Mouse (Mus musculus): ENCODE results near the gene Gm11232. TPM values are rescaled to one million over a fixed set of nuclear protein-coding genes. Genes with fewer than 3 reads are reported as not detected.

Gene Gm11232
- total and polyA plus RNA-seq, 3 experiments, result not detected

GRCm38 (mm10) chr4:71727611-71728010, 30.2 kb downstream of the Gm11232 start:
- no peak for DNase-seq (ENCODE audit: low read depth, low spot score)
- no peak overlapping the region for H3K4me3 ChIP-seq (ENCODE audit: control insufficient read depth in 1 of 2, insufficient read depth in 1 of 2, low read depth in 2 of 2, low read length in 2 of 2)
- no peaks in the 10 kb centered on the region for H3K4me1 ChIP-seq (ENCODE audit: control insufficient read depth in 1 of 2, insufficient read depth in 2 of 2, low read length in 2 of 2)
- H3K27me3 ChIP-seq (ENCODE audit: control insufficient read depth in 1 of 2, insufficient read depth in 2 of 2, low read length in 2 of 2), result no peaks in the 10 kb centered on the region
- H3K9me3 ChIP-seq (replicated peaks; ENCODE audit: insufficient read depth, low read length), result no peaks in the 10 kb centered on the region
- no peaks in the 10 kb centered on the region for H3K79me2 ChIP-seq (ENCODE audit: control insufficient read depth, insufficient read depth, low read length, poor library complexity)
- H3K36me3 ChIP-seq (ENCODE audit: control insufficient read depth in 1 of 2, insufficient read depth in 2 of 2, low read length in 2 of 2), result no peaks in the 10 kb centered on the region
- H3K27ac ChIP-seq (ENCODE audit: control insufficient read depth, low read depth, low read length), result no peak overlapping the region
- no peak for TF ChIP-seq ZMIZ1 (IDR thresholded peaks at IDR 0.05; ENCODE audit: low read depth, low read length)
- no peak for TF ChIP-seq POLR2A (IDR thresholded peaks at IDR 0.05; ENCODE audit: control insufficient read depth in 1 of 2, insufficient read depth in 1 of 2, low read depth in 1 of 2, low read length in 2 of 2, poor library complexity in 1 of 2)
- no peak for TF ChIP-seq TCF12 (IDR thresholded peaks at IDR 0.05; ENCODE audit: low read depth, low read length)
- TF ChIP-seq POLR2AphosphoS5 (IDR thresholded peaks at IDR 0.05; ENCODE audit: borderline replicate concordance, low read depth, low read length), result no peak
- no peak for TF ChIP-seq GATA1 (IDR thresholded peaks at IDR 0.05; ENCODE audit: low read depth, low read length)
- TF ChIP-seq ZNF384 (IDR thresholded peaks at IDR 0.05; ENCODE audit: low read depth, low read length), result no peak
- TF ChIP-seq NRF1 (IDR thresholded peaks at IDR 0.05; ENCODE audit: insufficient read depth, low read depth, low read length, poor library complexity, severe bottlenecking), result no peak
- H3K9ac ChIP-seq (ENCODE audit: control insufficient read depth, low read depth, low read length, poor library complexity, severe bottlenecking), result no peak overlapping the region

DNA sequence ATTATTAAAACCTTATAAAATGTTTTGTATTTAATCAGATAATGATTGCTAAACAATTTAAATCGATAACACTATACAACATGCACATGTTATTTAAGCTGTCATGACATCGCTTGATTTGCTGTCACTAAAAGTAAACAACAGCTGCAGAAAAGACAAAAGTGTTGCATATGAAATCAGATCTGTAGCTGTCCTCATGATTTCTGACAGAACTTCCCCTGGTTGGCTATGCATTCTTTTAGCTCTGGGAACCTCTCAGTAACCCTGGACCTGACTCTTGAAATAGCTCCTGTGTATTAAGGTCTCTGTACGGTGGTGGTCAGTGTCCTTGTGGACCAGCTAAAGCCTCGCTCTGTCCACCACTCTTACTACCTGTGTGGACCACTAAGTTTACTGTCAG, 30.7 kb downstream of the Gm11232 start:
- H3K9me3 ChIP-seq (replicated peaks; ENCODE audit: insufficient read depth, low read length), result no peaks in the 10 kb centered on the region
- H3K79me2 ChIP-seq (ENCODE audit: control insufficient read depth, insufficient read depth, low read length, poor library complexity), result no peaks in the 10 kb centered on the region
- H3K4me1 ChIP-seq (ENCODE audit: control insufficient read depth in 1 of 2, insufficient read depth in 2 of 2, low read length in 2 of 2), result no peaks in the 10 kb centered on the region
- TF ChIP-seq MEF2A (IDR thresholded peaks at IDR 0.05; ENCODE audit: extremely low read depth, insufficient replicate concordance, low read depth, low read length, poor library complexity, severe bottlenecking), result no peak
- TF ChIP-seq GATA1 (IDR thresholded peaks at IDR 0.05; ENCODE audit: low read depth, low read length), result no peak
- no peak for TF ChIP-seq MAFK (IDR thresholded peaks at IDR 0.05; ENCODE audit: borderline replicate concordance, low read depth, low read length)
- no peak for TF ChIP-seq CHD1 (IDR thresholded peaks at IDR 0.05; ENCODE audit: low read depth, low read length)
- TF ChIP-seq UBTF (IDR thresholded peaks at IDR 0.05; ENCODE audit: borderline replicate concordance, insufficient read depth, low read depth, low read length), result no peak
- no peak for TF ChIP-seq TCF12 (IDR thresholded peaks at IDR 0.05; ENCODE audit: low read depth, low read length)
- no peak for TF ChIP-seq TBP (IDR thresholded peaks at IDR 0.05; ENCODE audit: low read depth, low read length)
- no peak for TF ChIP-seq POLR2A (IDR thresholded peaks at IDR 0.05; ENCODE audit: control insufficient read depth in 1 of 2, insufficient read depth in 1 of 2, low read depth in 1 of 2, low read length in 2 of 2, poor library complexity in 1 of 2)
- no peak for TF ChIP-seq RAD21 (IDR thresholded peaks at IDR 0.05; ENCODE audit: low read depth, low read length)
- no peak for TF ChIP-seq KAT2A (conservative IDR thresholded peaks at IDR 0.05; ENCODE audit: low read depth, low read length)
- TF ChIP-seq MXI1 (IDR thresholded peaks at IDR 0.05; ENCODE audit: low read depth, low read length), result no peak
- no peak overlapping the region for H3K9ac ChIP-seq (ENCODE audit: control insufficient read depth, low read depth, low read length, poor library complexity, severe bottlenecking)
- no peaks in the 10 kb centered on the region for H3K36me3 ChIP-seq (ENCODE audit: control insufficient read depth in 1 of 2, insufficient read depth in 2 of 2, low read length in 2 of 2)
- no peaks in the 10 kb centered on the region for H3K27me3 ChIP-seq (ENCODE audit: control insufficient read depth in 1 of 2, insufficient read depth in 2 of 2, low read length in 2 of 2)
- no peak overlapping the region for H3K4me3 ChIP-seq (ENCODE audit: control insufficient read depth in 1 of 2, insufficient read depth in 1 of 2, low read depth in 2 of 2, low read length in 2 of 2)
- no peak for DNase-seq (ENCODE audit: low read depth, low spot score)
- H3K27ac ChIP-seq (ENCODE audit: control insufficient read depth, low read depth, low read length), result no peak overlapping the region
